Mouse (Mus musculus) c-Kit-negative CD71-positive TER-119-positive erythroid progenitor cells, embryonic 14.5 days (primary cell): Measurements from ENCODE around the gene Otop2.

Experiments
- DNase-seq: peaks from one replicate; pipeline ENCODE4 v3.0.0-alpha.2; 2013; ENCODE audit warnings: low read depth, low spot score

Otop2 gene

GRCm38 (mm10) chr11:115297214-115297826 lies 9.6 kb upstream of the Otop2 start, which contains the start of gene Fads6:
Fads6 (minus strand) TSS chr11:115297663.
- DNase-seq: no peak

- DNase-seq: no peak
Observed at GRCm38 (mm10) chr11:115298160-115298559, 8.8 kb upstream of the Otop2 start.

- no peak for DNase-seq
Observed at GRCm38 (mm10) chr11:115300745-115301144, 6.2 kb upstream of the Otop2 start.

GRCm38 (mm10) chr11:115301351-115301750 lies 5.6 kb upstream of the Otop2 start:
- no peak for DNase-seq

- no peak for DNase-seq
Observed at GRCm38 (mm10) chr11:115303167-115303566, 3.8 kb upstream of the Otop2 start.

- DNase-seq: no peak
Observed at GRCm38 (mm10) chr11:115308781-115309180, 1.8 kb downstream of the Otop2 start.

GRCm38 (mm10) chr11:115314249-115314648 lies 7.3 kb downstream of the Otop2 start:
- DNase-seq: no peak

- no peak for DNase-seq
Observed at GRCm38 (mm10) chr11:115317204-115317603, 10.2 kb downstream of the Otop2 start.

GRCm38 (mm10) chr11:115318245-115319027 lies 11.5 kb downstream of the Otop2 start:
- DNase-seq: no peak

- DNase-seq: no peak
Observed at GRCm38 (mm10) chr11:115319704-115320383, 12.9 kb downstream of the Otop2 start.

- DNase-seq: peak; percentile 13
Observed at GRCm38 (mm10) chr11:115321906-115322693, 15.1 kb downstream of the Otop2 start, which contains the start of gene Ush1g. Ush1g (minus strand) TSS chr11:115322041.

- DNase-seq: no peak
Observed at GRCm38 (mm10) chr11:115323354-115323753, 16.4 kb downstream of the Otop2 start.

- no peak for DNase-seq
Observed at GRCm38 (mm10) chr11:115326730-115327129, 19.8 kb downstream of the Otop2 start.

GRCm38 (mm10) chr11:115329339-115329738 lies 22.4 kb downstream of the Otop2 start:
- DNase-seq: no peak

- no peak for DNase-seq
Observed at GRCm38 (mm10) chr11:115334531-115334930, 27.6 kb downstream of the Otop2 start, which contains the start of gene Otop3. Otop3 (plus strand) TSS chr11:115334731.

- DNase-seq: no peak
Observed at GRCm38 (mm10) chr11:115335223-115335622, 28.3 kb downstream of the Otop2 start.

- no peak for DNase-seq
Observed at GRCm38 (mm10) chr11:115336115-115336514, 29.2 kb downstream of the Otop2 start.

- DNase-seq: no peak
Observed at GRCm38 (mm10) chr11:115337350-115337749, 30.4 kb downstream of the Otop2 start.

GRCm38 (mm10) chr11:115337826-115338225 lies 30.9 kb downstream of the Otop2 start:
- no peak for DNase-seq

GRCm38 (mm10) chr11:115341246-115341645 lies 34.3 kb downstream of the Otop2 start:
- no peak for DNase-seq

- no peak for DNase-seq
Observed at GRCm38 (mm10) chr11:115341866-115342265, 34.9 kb downstream of the Otop2 start.
